Mouse (Mus musculus): Measurements from ENCODE around the gene Pcif1.

GRCm38 (mm10) chr2:164899034-164899433, 19.9 kb downstream of the Pcif1 start:
- TF ChIP-seq CTCF (IDR thresholded peaks at IDR 0.05; ENCODE audit: control insufficient read depth, insufficient read depth, insufficient read length) (no peak), MAX (IDR thresholded peaks at IDR 0.05) (no peak), MYOG (IDR thresholded peaks at IDR 0.05; ENCODE audit: control insufficient read depth, extremely low read depth, insufficient read length) (no peak), USF1 (IDR thresholded peaks at IDR 0.05; ENCODE audit: low read depth) (no peak), FOSL1 (IDR thresholded peaks at IDR 0.05; ENCODE audit: insufficient read depth, low read length, poor library complexity, severe bottlenecking) (no peak), CEBPB (IDR thresholded peaks at IDR 0.05; ENCODE audit: low read depth) (no peak), MYOD1 (IDR thresholded peaks at IDR 0.05; ENCODE audit: control insufficient read depth, insufficient read length, low read depth) (no peak)

Measured in C2C12 (cell line).